16 mouse cellular contexts compared by ENCODE assay signal in genomic region chr19:24535161-24535560, GRCm38 (mm10). TPM values are rescaled to one million over a fixed set of nuclear protein-coding genes. Genes with fewer than 3 reads are reported as not detected.
DNase-seq lines count a peak whose midpoint lies in the region; ATAC-seq and TF ChIP-seq lines count a peak whose summit lies in the region.
"Had no signal": no experiment of that assay in that cellular context is flagged by ENCODE, and none has a peak within 500 bp of the region (broad histone marks: within the 10 kb centered on the region; RNA-seq: fewer than 3 reads in every experiment).

No protein-coding gene starts in this region.

- H3K36me3 ChIP-seq in heart, embryonic 13.5 days = no peaks in the 10 kb centered on the region
- 0 out of 4 replicates have a peak, but pooled peaks cover 0 to 4% of the 10 kb centered on the region in 2 experiments for H3K36me3 ChIP-seq in MEL (ENCODE audit: control insufficient read depth in 1 of 2, insufficient read depth in 2 of 2, low read length in 2 of 2)
- H3K36me3 ChIP-seq in erythroblast, embryonic 14.5 days (ENCODE audit: control insufficient read depth) = peaks cover 46% of the 10 kb centered on the region
- no peaks in the 10 kb centered on the region for H3K36me3 ChIP-seq in liver, embryonic 15.5 days (replicated peaks)
- H3K36me3 ChIP-seq: hindbrain, embryonic 13.5 days; limb, embryonic 10.5 days; midbrain, embryonic 12.5 days had no signal

- no peak for ATAC-seq in heart, embryonic 13.5 days (ENCODE audit: extremely low read depth, insufficient number of reproducible peaks, low FRiP score, low TSS enrichment)
- peak; percentile 83 for ATAC-seq in liver, embryonic 15.5 days (ENCODE audit: insufficient read depth)
- ATAC-seq: forebrain, embryonic 16.5 days had no signal

- H3K4me1 ChIP-seq in heart, embryonic 13.5 days = peaks cover 35% of the 10 kb centered on the region
- H3K4me1 ChIP-seq in MEL (ENCODE audit: control insufficient read depth in 1 of 2, insufficient read depth in 2 of 2, low read length in 2 of 2) = peaks cover 3 to 10% of the 10 kb centered on the region in 2 experiments
- H3K4me1 ChIP-seq in erythroblast, embryonic 14.5 days (ENCODE audit: control insufficient read depth) = peaks cover 87% of the 10 kb centered on the region
- peaks cover 67% of the 10 kb centered on the region for H3K4me1 ChIP-seq in liver, embryonic 15.5 days (replicated peaks)
- H3K4me1 ChIP-seq: hindbrain, embryonic 13.5 days; limb, embryonic 10.5 days; midbrain, embryonic 12.5 days had no signal

- no peak for TF ChIP-seq RAD21 in MEL (IDR thresholded peaks at IDR 0.05; ENCODE audit: low read depth, low read length)

- no peak for TF ChIP-seq CTCF in MEL (IDR thresholded peaks at IDR 0.05 in 2 of 3, conservative IDR thresholded peaks at IDR 0.05 in 1 of 3; ENCODE audit: control insufficient read depth in 1 of 3, insufficient read depth in 1 of 3, low read depth in 2 of 3, low read length in 3 of 3, poor library complexity in 1 of 3, severe bottlenecking in 1 of 3)

- H3K27me3 ChIP-seq in heart, embryonic 13.5 days (replicated peaks) = no peaks in the 10 kb centered on the region
- H3K27me3 ChIP-seq in MEL (ENCODE audit: control insufficient read depth in 1 of 2, insufficient read depth in 2 of 2, low read length in 2 of 2) = no peaks in the 10 kb centered on the region
- H3K27me3 ChIP-seq in erythroblast, embryonic 14.5 days (ENCODE audit: control insufficient read depth) = no peaks in the 10 kb centered on the region
- H3K27me3 ChIP-seq in liver, embryonic 15.5 days = no peaks in the 10 kb centered on the region
- H3K27me3 ChIP-seq: hindbrain, embryonic 13.5 days; midbrain, embryonic 12.5 days had no signal

- no peak overlapping the region for H3K4me3 ChIP-seq in heart, embryonic 13.5 days
- H3K4me3 ChIP-seq in MEL (ENCODE audit: control insufficient read depth in 1 of 2, insufficient read depth in 1 of 2, low read depth in 2 of 2, low read length in 2 of 2) = peak overlapping the region; percentile 27 to 40
- peak overlapping the region; percentile 59 for H3K4me3 ChIP-seq in erythroblast, embryonic 14.5 days (replicated peaks)
- peak overlapping the region; percentile 36 for H3K4me3 ChIP-seq in liver, embryonic 15.5 days (replicated peaks)
- H3K4me3 ChIP-seq: hindbrain, embryonic 13.5 days; left cerebral cortex, adult 2 months; limb, embryonic 10.5 days; midbrain, embryonic 12.5 days had no signal

- H3K9ac ChIP-seq in heart, embryonic 13.5 days = peak overlapping the region; percentile 67
- peak overlapping the region; percentile 50; the same call in 1 of the 2 replicates for H3K9ac ChIP-seq in MEL (ENCODE audit: control insufficient read depth, low read depth, low read length, poor library complexity, severe bottlenecking)
- H3K9ac ChIP-seq in liver, embryonic 15.5 days = peak overlapping the region; percentile 28; the same call in 1 of the 2 replicates
- H3K9ac ChIP-seq: hindbrain, embryonic 13.5 days; midbrain, embryonic 12.5 days had no signal

- H3K27ac ChIP-seq in heart, embryonic 13.5 days (replicated peaks) = peak overlapping the region; percentile 67
- H3K27ac ChIP-seq in MEL (ENCODE audit: control insufficient read depth, low read depth, low read length) = peak overlapping the region; percentile 76
- peak overlapping the region; percentile 93 for H3K27ac ChIP-seq in liver, embryonic 15.5 days (replicated peaks)
- H3K27ac ChIP-seq: hindbrain, embryonic 13.5 days; left cerebral cortex, adult 2 months; limb, embryonic 10.5 days; macrophage; midbrain, embryonic 12.5 days had no signal

- TF ChIP-seq POLR2A in MEL (IDR thresholded peaks at IDR 0.05; ENCODE audit: control insufficient read depth in 1 of 2, insufficient read depth in 1 of 2, low read depth in 1 of 2, low read length in 2 of 2, poor library complexity in 1 of 2) = no peak

- H3K4me2 ChIP-seq in heart, embryonic 13.5 days = peak overlapping the region; percentile 47
- H3K4me2 ChIP-seq in liver, embryonic 15.5 days = peak overlapping the region; percentile 67
- H3K4me2 ChIP-seq: hindbrain, embryonic 13.5 days; midbrain, embryonic 12.5 days had no signal

- no peak for DNase-seq in heart, adult 8-10 months (ENCODE audit: low spot score)
- DNase-seq in MEL (ENCODE audit: low read depth, low spot score) = no peak
- no peak for DNase-seq in right cerebral cortex, postnatal 10 days (ENCODE audit: low spot score in 2 of 2)
- DNase-seq in kidney, postnatal 4 days = no peak
- DNase-seq: cerebellum, postnatal 25 days; kidney, postnatal 10 days; lung, adult 2 months had no signal

- no peak for TF ChIP-seq EP300 in MEL (IDR thresholded peaks at IDR 0.05; ENCODE audit: low read depth in 1 of 2, low read length in 2 of 2)

- 75% methylated on average over 6 of the region's 6 CpGs for WGBS in heart, embryonic 13.5 days
- 41% methylated on average over 6 of the region's 6 CpGs for WGBS in liver, embryonic 15.5 days (ENCODE audit: insufficient replicate concordance)

- H3K79me2 ChIP-seq in MEL (ENCODE audit: control insufficient read depth, insufficient read depth, low read length, poor library complexity) = no peaks in the 10 kb centered on the region

- no peaks in the 10 kb centered on the region for H3K9me3 ChIP-seq in heart, embryonic 13.5 days
- no peaks in the 10 kb centered on the region for H3K9me3 ChIP-seq in MEL (replicated peaks; ENCODE audit: insufficient read depth, low read length)
- H3K9me3 ChIP-seq in erythroblast, embryonic 14.5 days (ENCODE audit: control insufficient read depth, low read length) = no peaks in the 10 kb centered on the region
- H3K9me3 ChIP-seq in liver, embryonic 15.5 days (replicated peaks) = no peaks in the 10 kb centered on the region
- H3K9me3 ChIP-seq: hindbrain, embryonic 13.5 days; limb, embryonic 10.5 days; midbrain, embryonic 12.5 days had no signal

TF ChIP-seq in MEL, 35 proteins besides CTCF, POLR2A, EP300 and RAD21:
- TF ChIP-seq ETS1 (IDR thresholded peaks at IDR 0.05; ENCODE audit: low read depth, low read length) (no peak), ZMIZ1 (IDR thresholded peaks at IDR 0.05; ENCODE audit: low read depth, low read length) (no peak), SMC3 (IDR thresholded peaks at IDR 0.05; ENCODE audit: low read depth, low read length) (no peak), ZC3H11A (IDR thresholded peaks at IDR 0.05; ENCODE audit: low read depth, low read length) (no peak), USF2 (IDR thresholded peaks at IDR 0.05; ENCODE audit: borderline replicate concordance in 1 of 2, insufficient read depth in 1 of 2, low read depth in 1 of 2, low read length in 2 of 2) (no peak), RCOR1 (IDR thresholded peaks at IDR 0.05; ENCODE audit: low read depth, low read length) (no peak), SIN3A (IDR thresholded peaks at IDR 0.05; ENCODE audit: low read length) (no peak), HCFC1 (IDR thresholded peaks at IDR 0.05; ENCODE audit: low read depth, low read length) (no peak), GATA1 (IDR thresholded peaks at IDR 0.05; ENCODE audit: low read depth, low read length) (no peak), BHLHE40 (IDR thresholded peaks at IDR 0.05; ENCODE audit: borderline replicate concordance, low read depth, low read length) (no peak), MYB (IDR thresholded peaks at IDR 0.05; ENCODE audit: low read depth, low read length) (no peak), MAZ (IDR thresholded peaks at IDR 0.05; ENCODE audit: low read depth, low read length) (no peak)

RNA-seq across cellular contexts. Expression of gene Pip5k1b, which starts 20.5 kb away (rescaled TPM):
- 6.8 and 7.0 TPM in 2 replicates for polyA plus RNA-seq in heart, embryonic 13.5 days (2015; fragmentation: Nextera tagmentation; extraction: Ambion mirVana)
- total RNA-seq in heart, adult 8-10 months (2022) = 10 to 100 TPM; 20.2 to 23.1 (median 21.5) TPM
- total RNA-seq in MEL (2012; rRNA removed) = 3.0 and 3.4 TPM in 2 replicates
- polyA plus RNA-seq in MEL (2012; ENCODE audit: insufficient read depth in 1 of 2, insufficient read length in 2 of 2, low read depth in 1 of 2, low replicate concordance in 2 of 2, missing spikeins in 1 of 2) = 1 to 10 TPM in 1 of 2 experiments, not detected in 1; 10.0 TPM
- 3.1 and 5.0 TPM in 2 replicates for polyA plus RNA-seq in erythroblast, embryonic 14.5 days (2012)
- polyA plus RNA-seq in liver, embryonic 15.5 days (2015; fragmentation: Nextera tagmentation; extraction: Ambion mirVana) = 8.5 and 9.5 TPM in 2 replicates

RNA-seq across cellular contexts. Expression of gene Fam122a, which starts 58.0 kb away (rescaled TPM):
- 41.1 TPM in 2 replicates for polyA plus RNA-seq in heart, embryonic 13.5 days (2015; fragmentation: Nextera tagmentation; extraction: Ambion mirVana)
- 10 to 100 TPM; 23.5 to 26.9 (median 26.6) TPM for total RNA-seq in heart, adult 8-10 months (2022)
- total RNA-seq in MEL (2012; rRNA removed) = 3.9 and 4.5 TPM in 2 replicates
- polyA plus RNA-seq in MEL (2012; ENCODE audit: insufficient read depth in 1 of 2, insufficient read length in 2 of 2, low read depth in 1 of 2, low replicate concordance in 2 of 2, missing spikeins in 1 of 2) = 10 to 100 TPM in 1 of 2 experiments, not detected in 1; 38.4 TPM
- polyA plus RNA-seq in erythroblast, embryonic 14.5 days (2012) = 4.7 and 5.2 TPM in 2 replicates
- polyA plus RNA-seq in liver, embryonic 15.5 days (2015; fragmentation: Nextera tagmentation; extraction: Ambion mirVana) = 24.9 and 25.7 TPM in 2 replicates
